Mouse (Mus musculus) embryo, embryonic 11 days (tissue): Measurements from ENCODE around the gene Cpeb1.

ENCODE experiments used
- DNase-seq: peaks from one replicate; pipeline ENCODE4 v3.0.0-alpha.2; 2015

The Cpeb1 gene

GRCm38 (mm10) chr7:81369724-81370123 lies 85.5 kb downstream of the Cpeb1 start:
- no peak for DNase-seq

- DNase-seq: no peak
Observed at GRCm38 (mm10) chr7:81367946-81368345, 87.3 kb downstream of the Cpeb1 start.

- DNase-seq: no peak
Observed at GRCm38 (mm10) chr7:81356975-81357374, 98.3 kb downstream of the Cpeb1 start.

GRCm38 (mm10) chr7:81356360-81356759 lies 98.9 kb downstream of the Cpeb1 start:
- no peak for DNase-seq

GRCm38 (mm10) chr7:81355746-81356145 lies 99.5 kb downstream of the Cpeb1 start:
- DNase-seq: no peak

GRCm38 (mm10) chr7:81351826-81352225 lies 103.4 kb downstream of the Cpeb1 start:
- DNase-seq: no peak

GRCm38 (mm10) chr7:81348206-81348605 lies 107.1 kb downstream of the Cpeb1 start:
- DNase-seq: no peak

GRCm38 (mm10) chr7:81345447-81346170 lies 109.7 kb downstream of the Cpeb1 start:
- no peak for DNase-seq

- peak; percentile 94 for DNase-seq
Observed at GRCm38 (mm10) chr7:81344544-81345446, 110.5 kb downstream of the Cpeb1 start, which contains the start of gene Rps17. TSS of gene Rps17 (minus strand) at chr7:81345254.

GRCm38 (mm10) chr7:81343831-81344230 lies 111.4 kb downstream of the Cpeb1 start:
- DNase-seq: no peak

GRCm38 (mm10) chr7:81343316-81343715 lies 111.9 kb downstream of the Cpeb1 start:
- no peak for DNase-seq

GRCm38 (mm10) chr7:81342356-81343094 lies 112.7 kb downstream of the Cpeb1 start:
- DNase-seq: no peak

- peak; percentile 55 for DNase-seq
Observed at GRCm38 (mm10) chr7:81341563-81341962, 113.7 kb downstream of the Cpeb1 start.

- peak; percentile 68 for DNase-seq
Observed at GRCm38 (mm10) chr7:81339783-81340182, 115.5 kb downstream of the Cpeb1 start.

GRCm38 (mm10) chr7:81338522-81338873 lies 116.8 kb downstream of the Cpeb1 start:
- DNase-seq: no peak

- DNase-seq: no peak
Observed at GRCm38 (mm10) chr7:81337785-81338521, 117.3 kb downstream of the Cpeb1 start.

- DNase-seq: peak; percentile 82
Observed at GRCm38 (mm10) chr7:81336432-81336786, 118.9 kb downstream of the Cpeb1 start.

GRCm38 (mm10) chr7:81335705-81336431 lies 119.4 kb downstream of the Cpeb1 start:
- peak; percentile 58 for DNase-seq

- DNase-seq: no peak
Observed at GRCm38 (mm10) chr7:81331851-81332250, 123.4 kb downstream of the Cpeb1 start.

GRCm38 (mm10) chr7:81330767-81331166 lies 124.5 kb downstream of the Cpeb1 start:
- no peak for DNase-seq

GRCm38 (mm10) chr7:81327661-81328060 lies 127.6 kb downstream of the Cpeb1 start:
- DNase-seq: no peak

GRCm38 (mm10) chr7:81326859-81327258 lies 128.4 kb downstream of the Cpeb1 start:
- DNase-seq: no peak
